Mouse (Mus musculus) left cerebral cortex, adult 9 months (tissue): Measurements from ENCODE around the gene Mlf2.
A peak's percentile ranks its signal among the peaks of the same experiment; 100 is the strongest.

Source experiments
- DNase-seq, 2 experiments: peaks; one replicate each; pipeline ENCODE4 v3.0.0; 2022; ENCODE audit warnings: low spot score in 2 of 2

The Mlf2 gene

GRCm38 (mm10) chr6:124913214-124913613, 18.0 kb upstream of the Mlf2 start:
- no peak for DNase-seq

DNA sequence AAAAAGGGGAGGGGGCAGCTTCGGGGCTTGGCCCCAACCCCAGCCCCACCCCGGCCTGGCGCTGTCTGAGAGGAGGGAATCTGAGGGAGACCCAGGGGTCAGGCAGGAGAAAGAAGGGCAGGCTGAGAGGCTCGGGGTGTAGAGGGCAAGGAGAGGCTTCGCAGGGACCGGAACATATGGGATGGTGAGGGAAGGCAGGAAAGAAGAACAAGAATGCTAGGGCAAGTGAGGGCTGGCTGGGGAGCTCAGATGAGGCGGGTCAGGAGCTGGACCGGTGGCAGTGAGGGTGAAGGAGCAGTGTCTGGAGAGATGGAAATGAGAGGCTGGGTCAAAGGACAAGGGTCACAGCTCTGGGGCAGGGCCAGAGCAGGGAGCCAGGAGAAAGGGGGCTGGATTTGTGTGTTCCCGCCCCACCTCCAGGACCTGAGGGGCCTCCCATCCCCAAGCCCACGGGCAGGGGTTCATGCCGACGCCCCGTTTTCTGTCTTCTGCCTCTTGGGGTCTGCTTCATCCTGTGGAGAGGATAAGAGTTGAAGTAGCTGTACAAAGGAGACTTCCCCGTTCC, 17.4 kb upstream of the Mlf2 start:
- no peak for DNase-seq

- DNase-seq, result no peak
These were observed 16.7 kb upstream of the Mlf2 start for GRCm38 (mm10) chr6:124914511-124914910.

DNA sequence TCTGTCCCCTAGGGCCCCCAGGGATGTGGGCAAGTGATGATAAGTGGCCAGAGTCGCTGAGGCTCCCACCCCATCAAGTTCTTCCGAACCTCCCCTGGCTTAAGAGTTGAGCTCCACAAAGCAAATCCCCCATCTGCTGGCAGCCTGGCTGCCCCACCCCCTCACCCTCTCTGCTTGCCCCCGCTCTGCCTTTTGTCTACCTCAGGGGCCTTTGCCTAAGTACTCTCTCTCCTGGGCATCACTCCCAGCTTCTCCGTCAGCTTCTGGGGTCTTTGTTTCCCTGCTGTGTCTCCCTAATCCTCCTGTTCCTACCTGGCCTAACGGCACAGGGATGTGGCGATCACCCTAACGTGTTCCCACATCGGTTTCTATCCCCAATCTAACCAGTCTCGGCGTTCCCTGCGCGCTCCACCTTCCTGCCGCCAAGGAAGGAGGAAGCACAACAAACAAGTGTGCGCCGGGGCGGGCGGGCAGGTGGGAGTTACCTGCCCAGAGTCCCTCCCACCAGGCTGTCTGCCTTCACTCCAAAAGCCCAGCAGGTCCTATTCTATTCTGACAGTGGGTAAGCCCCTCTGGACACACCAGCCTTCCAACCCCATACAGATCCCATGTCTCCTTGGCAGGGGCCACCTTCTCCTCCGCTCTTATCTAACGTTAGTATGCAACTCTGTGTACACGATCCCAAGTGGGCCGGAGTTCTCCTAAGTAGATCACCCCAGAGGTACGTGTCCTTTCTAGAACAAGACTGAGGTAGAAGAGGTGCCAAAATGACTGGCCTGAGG, 15.8 kb upstream of the Mlf2 start:
- DNase-seq, result no peak

DNA sequence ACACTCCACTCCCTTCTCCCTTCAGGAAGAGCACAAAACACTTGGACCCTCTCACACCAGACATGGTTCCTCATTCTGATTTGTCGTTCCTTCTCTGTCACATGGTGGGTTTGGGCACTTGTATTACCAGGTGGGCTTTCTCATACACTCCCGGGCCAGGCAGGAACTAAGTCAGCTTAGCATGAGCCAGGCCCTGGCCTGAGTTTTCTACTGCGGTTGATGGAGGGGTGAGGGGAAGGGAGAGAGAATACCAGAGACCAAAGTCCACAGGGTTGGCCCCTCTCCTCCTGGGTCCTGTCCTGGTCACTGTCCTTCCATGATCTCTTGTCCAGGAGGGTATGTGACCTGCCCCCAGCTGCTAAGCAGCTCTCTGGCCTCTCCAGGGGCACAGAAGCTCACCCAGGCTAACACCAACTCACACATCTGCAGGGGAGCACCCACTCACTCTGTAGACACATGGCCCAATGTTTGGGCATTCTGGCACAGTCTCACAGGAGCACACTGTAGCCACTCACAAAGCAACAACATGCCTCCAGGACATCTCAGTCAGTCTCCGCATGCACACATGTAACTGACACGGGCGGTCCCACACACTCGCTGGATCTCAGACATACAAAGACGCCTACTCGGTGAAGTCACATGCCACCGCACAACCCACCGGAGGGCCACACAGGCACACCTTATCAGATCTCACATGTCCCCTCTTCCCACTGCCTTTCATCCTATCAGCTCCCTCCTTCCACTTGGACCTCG, 15.1 kb upstream of the Mlf2 start:
- peak; percentile 80 to 85 for DNase-seq

DNA sequence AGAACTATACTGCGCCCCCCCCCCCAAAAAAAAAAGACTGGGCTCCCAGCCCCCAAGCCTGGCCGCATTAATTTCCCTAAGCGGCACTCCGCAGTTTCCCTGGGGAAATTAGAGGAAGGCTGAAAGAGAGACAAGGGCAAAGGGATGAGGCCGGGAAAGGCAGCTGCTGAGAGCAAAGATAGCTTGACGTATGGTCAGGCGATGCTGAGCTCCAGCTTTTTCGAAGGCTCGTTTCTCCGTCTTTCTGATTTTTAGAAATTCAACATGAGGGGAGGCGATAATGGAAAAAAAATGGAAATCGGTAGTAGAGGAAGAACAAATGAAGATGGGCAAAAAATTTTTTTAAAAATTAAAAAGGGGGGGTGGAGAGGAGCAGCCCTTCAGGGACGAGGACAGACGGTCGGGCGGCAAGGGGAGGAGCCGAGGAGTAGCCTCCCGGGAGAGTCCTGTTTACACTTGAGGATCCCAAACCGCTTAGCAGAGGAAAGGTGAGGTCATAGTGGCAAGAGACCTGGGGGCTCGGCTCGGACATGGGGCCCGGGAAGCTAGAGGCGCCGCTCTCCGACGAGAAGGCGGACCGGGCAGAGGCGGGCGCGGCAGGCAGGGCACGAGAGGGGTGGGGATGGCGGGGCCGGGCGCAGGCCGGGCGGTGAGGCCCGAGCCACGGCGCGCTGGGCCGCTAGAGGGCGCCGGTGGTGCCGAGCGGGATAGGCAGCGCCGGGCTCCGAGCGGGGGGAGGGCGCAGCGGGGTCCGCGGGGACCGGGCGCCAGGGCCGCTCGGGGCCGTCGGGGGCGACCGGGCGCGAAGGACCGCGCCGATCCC, 14.3 kb upstream of the Mlf2 start:
- peak in 1 of 2 experiments; percentile 87 for DNase-seq

DNA sequence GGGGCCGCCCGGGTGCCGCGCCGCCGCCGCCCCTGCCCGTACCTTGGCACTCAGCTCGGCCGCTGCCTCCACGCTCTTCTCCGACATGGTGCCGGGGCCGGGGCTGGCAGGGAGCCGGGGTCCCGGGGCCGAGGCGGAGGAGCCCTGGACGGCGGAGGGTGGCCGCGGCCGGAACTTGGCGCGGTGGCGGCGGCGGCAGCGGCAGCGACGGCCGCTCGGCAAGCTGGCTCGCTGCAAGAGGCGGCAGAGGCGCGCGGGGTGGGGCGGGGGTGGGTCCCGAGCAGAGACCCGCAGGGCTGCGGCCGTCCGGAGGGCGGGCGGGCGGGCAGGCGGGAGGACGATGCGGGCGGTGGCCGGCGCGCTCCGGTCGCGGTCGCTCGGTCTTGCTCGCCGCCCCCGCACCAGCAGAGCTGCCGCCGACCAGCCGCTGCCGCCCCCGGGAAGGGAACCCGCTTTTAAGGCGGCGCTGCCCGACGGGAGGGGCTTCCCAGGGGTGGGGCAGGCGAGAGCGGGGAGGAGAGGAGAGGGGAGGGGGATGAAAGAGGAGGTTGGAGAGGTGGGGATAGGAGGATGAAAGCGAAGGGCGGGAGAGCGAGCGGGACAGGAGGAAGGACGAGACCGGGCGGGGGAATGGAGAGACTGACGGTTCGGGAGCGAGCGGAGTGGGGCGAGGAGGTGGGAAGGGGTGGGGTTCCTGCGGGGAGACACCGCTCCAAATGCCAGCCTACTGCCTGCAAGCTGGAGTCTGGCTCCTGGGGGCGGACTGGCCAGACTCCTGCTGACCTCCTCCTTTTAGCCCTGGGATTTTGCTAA, 13.5 kb upstream of the Mlf2 start:
- DNase-seq, result peak; percentile 90 to 92

GRCm38 (mm10) chr6:124918331-124918690, 12.9 kb upstream of the Mlf2 start:
- no peak for DNase-seq

- no peak for DNase-seq
These were observed 12.1 kb upstream of the Mlf2 start for GRCm38 (mm10) chr6:124918890-124919627.

- peak; percentile 94 to 95 for DNase-seq
These were observed 11.4 kb upstream of the Mlf2 start, which contains the start of gene Ptms for GRCm38 (mm10) chr6:124919695-124920317. TSS of gene Ptms (minus strand) at chr6:124920103.

DNA sequence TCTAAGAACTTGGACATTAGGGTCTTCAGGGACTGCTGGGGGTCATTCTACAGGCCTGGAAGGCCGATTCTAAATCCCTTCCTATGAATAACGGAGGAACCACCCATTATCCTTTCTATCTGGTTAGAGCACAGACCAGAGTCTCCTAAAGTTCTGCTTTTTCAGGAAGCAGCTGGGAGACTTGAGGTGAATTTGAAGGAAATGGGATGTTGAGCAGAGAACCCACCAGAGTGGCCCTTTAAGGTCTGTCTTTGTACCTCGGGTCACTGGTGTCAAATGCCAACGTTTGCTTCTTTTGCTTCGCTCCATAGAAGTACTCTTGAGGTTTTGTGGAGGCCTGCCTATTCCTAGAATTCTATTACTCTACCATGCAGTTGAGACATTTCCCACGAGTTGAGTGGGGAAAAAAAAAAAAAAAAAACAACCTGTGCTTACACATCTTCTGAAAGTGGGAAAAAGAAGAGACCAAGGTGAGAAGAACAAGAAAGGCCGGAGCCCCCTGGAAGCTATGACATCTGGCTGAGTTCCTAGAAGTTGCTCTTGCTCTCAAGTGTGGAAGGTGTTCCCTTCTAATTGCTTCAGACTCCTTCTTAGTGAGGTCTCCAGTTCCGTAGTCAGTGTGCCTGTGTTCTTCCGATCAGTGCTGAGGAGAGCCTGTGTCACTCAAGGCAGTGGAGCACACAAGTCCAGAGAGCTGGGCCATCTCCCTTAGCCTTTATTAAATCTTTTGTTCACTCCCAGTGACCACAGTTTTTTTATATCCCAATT, 10.7 kb upstream of the Mlf2 start:
- DNase-seq, result no peak

GRCm38 (mm10) chr6:124921539-124921938, 9.6 kb upstream of the Mlf2 start:
- no peak for DNase-seq

DNA sequence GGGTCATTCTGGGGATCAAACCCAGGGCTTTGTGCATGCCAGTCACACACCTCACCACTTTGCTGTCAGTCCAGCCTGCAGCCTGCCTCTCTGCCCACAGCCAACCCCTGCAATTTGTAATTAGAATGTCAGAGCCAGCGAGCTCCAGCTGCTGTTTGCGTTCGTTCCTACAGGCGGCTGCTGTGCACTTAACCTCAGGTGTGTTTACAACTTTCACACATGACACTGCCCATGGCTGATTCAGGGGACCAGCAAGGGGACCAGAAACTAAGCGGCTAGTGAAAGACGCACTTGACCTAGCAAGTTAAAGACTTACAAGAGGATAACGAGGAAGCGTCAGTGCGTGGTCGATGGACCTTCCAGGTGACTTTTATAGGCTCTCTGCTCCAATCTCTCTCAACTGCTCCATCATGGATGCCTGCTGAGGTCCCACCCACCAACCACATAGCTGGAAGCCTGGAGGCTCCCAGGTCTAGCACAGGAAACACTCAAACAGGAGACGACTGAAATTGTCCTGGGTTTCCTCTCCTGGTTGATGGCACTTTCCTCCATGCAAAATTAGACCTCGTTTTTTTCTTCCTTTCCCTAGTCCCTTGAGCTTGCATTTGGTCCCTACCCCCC, 5.9 kb upstream of the Mlf2 start:
- no peak for DNase-seq

DNA sequence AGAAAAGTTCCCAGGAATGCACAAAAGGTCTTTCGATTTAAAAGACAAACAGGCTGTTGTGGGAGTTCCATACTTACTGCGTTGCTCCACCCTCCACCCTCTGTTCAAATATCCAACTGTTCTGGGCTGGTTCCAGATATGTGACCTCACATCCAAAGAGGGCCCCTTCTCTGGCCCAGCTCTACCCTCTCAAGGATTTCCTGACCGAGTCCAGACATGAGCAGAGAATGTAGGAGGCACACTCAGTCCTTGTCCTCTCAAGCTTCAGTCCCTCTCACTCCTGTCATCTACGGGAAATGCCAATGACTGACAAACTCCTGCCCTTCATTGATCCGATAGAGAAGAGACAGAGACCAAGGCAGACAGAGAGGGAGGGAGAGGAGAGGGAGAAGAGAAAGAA, 5.2 kb upstream of the Mlf2 start:
- DNase-seq, result no peak

GRCm38 (mm10) chr6:124930231-124930630, 955 bp upstream of the Mlf2 start:
- no peak for DNase-seq

- DNase-seq, result peak in 1 of 2 experiments; percentile 56
These were observed 533 bp downstream of the Mlf2 start for GRCm38 (mm10) chr6:124931525-124932313.

DNA sequence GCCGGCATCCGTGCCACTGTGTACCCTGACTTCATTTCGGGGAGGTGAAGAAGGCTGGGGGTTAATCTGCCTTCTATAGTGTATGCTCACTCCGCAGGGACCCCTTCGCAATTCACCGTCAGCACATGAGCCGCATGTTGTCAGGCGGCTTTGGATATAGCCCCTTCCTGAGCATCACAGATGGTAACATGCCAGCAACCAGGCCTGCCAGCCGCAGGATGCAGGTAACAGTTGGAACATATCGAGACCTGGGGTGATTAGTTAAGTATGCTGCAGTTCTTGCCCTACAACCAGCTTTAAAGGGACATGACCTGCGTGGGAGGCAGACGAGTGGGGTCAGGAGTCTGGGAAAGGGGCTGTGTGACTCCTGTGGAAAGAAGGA, 1.1 kb downstream of the Mlf2 start:
- DNase-seq, result no peak

DNA sequence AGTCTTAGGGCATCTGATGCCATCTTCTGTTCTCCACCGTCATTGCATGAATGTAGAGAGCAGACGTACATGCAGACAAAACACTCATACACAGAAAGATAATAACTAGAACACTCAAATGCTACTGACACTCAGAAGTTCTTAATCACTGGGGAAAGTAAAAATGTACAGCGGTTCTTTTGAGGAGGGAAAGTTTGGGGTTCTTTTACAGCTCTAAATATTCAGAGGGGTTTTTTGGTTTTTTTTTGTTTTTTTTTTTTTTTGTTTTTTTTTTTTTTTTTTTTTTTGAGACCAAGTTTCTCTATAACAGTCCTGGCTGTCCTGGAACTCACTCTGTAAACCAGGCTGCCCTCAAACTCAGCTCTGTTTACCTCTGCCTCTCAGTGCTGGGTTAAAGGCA, 1.9 kb downstream of the Mlf2 start:
- no peak for DNase-seq
